In genomic region chr7:49553236-49553981, GRCm38 (mm10) we compare ENCODE assay signal across 11 mouse cellular contexts.
DNase-seq lines count a peak whose midpoint lies in the region; ATAC-seq and TF ChIP-seq lines count a peak whose summit lies in the region.
"Had no signal": no experiment of that assay in that cellular context is flagged by ENCODE, and none has a peak within 500 bp of the region (broad histone marks: within the 10 kb centered on the region; RNA-seq: fewer than 3 reads in every experiment).

No protein-coding gene starts in this region.

- H3K27me3 ChIP-seq in heart, embryonic 14.5 days (ENCODE audit: control insufficient read depth, insufficient read depth, low read length) = no peaks in the 10 kb centered on the region
- H3K27me3 ChIP-seq in midbrain, embryonic 13.5 days = no peaks in the 10 kb centered on the region
- H3K27me3 ChIP-seq in midbrain, embryonic 15.5 days (replicated peaks) = no peaks in the 10 kb centered on the region
- H3K27me3 ChIP-seq in limb, embryonic 14.5 days (ENCODE audit: control insufficient read depth, insufficient read depth, low read length) = no peaks in the 10 kb centered on the region
- H3K27me3 ChIP-seq in stomach, embryonic 15.5 days (replicated peaks) = no peaks in the 10 kb centered on the region

- no peak for DNase-seq in heart, postnatal 4 days
- peak; percentile 40 for DNase-seq in limb, embryonic 14.5 days (ENCODE audit: low spot score)
- no peak for DNase-seq in retina, embryonic 14.5 days (ENCODE audit: low spot score)
- DNase-seq in right cerebral cortex, postnatal 10 days (ENCODE audit: low spot score in 2 of 2) = no peak
- DNase-seq: right cerebral cortex, postnatal 14 days; thymus, adult 18-20 months had no signal

- H3K4me2 ChIP-seq in heart, embryonic 14.5 days (ENCODE audit: low read length) = peak overlapping the region; percentile 1
- H3K4me2 ChIP-seq in midbrain, embryonic 13.5 days (replicated peaks) = no peak overlapping the region
- H3K4me2 ChIP-seq in midbrain, embryonic 15.5 days = no peak overlapping the region
- no peak overlapping the region for H3K4me2 ChIP-seq in limb, embryonic 14.5 days (replicated peaks; ENCODE audit: low read depth, low read length, severe bottlenecking)
- H3K4me2 ChIP-seq in stomach, embryonic 15.5 days = no peak overlapping the region

- 15% methylated on average over 11 of the region's 11 CpGs for WGBS in heart, embryonic 14.5 days
- 61% methylated on average over 11 of the region's 11 CpGs for WGBS in midbrain, embryonic 13.5 days
- 61% methylated on average over 11 of the region's 11 CpGs for WGBS in midbrain, embryonic 15.5 days
- WGBS in limb, embryonic 14.5 days = 39% methylated on average over 11 of the region's 11 CpGs
- 39% methylated on average over 11 of the region's 11 CpGs for WGBS in stomach, embryonic 15.5 days

- peak overlapping the region; percentile 76 to 82 for H3K27ac ChIP-seq in heart, embryonic 14.5 days (replicated peaks in 1 of 2; ENCODE audit: control insufficient read depth in 1 of 2, insufficient read depth in 1 of 2, low read depth in 2 of 2, low read length in 2 of 2)
- H3K27ac ChIP-seq in midbrain, embryonic 13.5 days = no peak overlapping the region
- no peak overlapping the region for H3K27ac ChIP-seq in midbrain, embryonic 15.5 days
- peak overlapping the region; percentile 58 for H3K27ac ChIP-seq in limb, embryonic 14.5 days (replicated peaks; ENCODE audit: low read depth, low read length)
- peak overlapping the region; percentile 57; the same call in 1 of the 2 replicates for H3K27ac ChIP-seq in stomach, embryonic 15.5 days
- H3K27ac ChIP-seq: liver, embryonic 14.5 days had no signal

- peak overlapping the region; percentile 22; the same call in 1 of the 2 replicates for H3K9ac ChIP-seq in heart, embryonic 14.5 days (ENCODE audit: low read length)
- H3K9ac ChIP-seq in midbrain, embryonic 13.5 days (replicated peaks) = no peak overlapping the region
- H3K9ac ChIP-seq in midbrain, embryonic 15.5 days = no peak overlapping the region
- no peak overlapping the region for H3K9ac ChIP-seq in limb, embryonic 14.5 days (ENCODE audit: low read depth, low read length, severe bottlenecking)
- no peak overlapping the region for H3K9ac ChIP-seq in stomach, embryonic 15.5 days
- H3K9ac ChIP-seq: liver, embryonic 14.5 days had no signal

- H3K4me3 ChIP-seq in heart, embryonic 14.5 days (ENCODE audit: control insufficient read depth in 1 of 2, insufficient read depth in 1 of 2, low read depth in 1 of 2, low read length in 2 of 2) = no peak overlapping the region
- H3K4me3 ChIP-seq in midbrain, embryonic 13.5 days (replicated peaks) = no peak overlapping the region
- no peak overlapping the region for H3K4me3 ChIP-seq in midbrain, embryonic 15.5 days
- no peak overlapping the region for H3K4me3 ChIP-seq in limb, embryonic 14.5 days (replicated peaks; ENCODE audit: low read length)
- no peak overlapping the region for H3K4me3 ChIP-seq in stomach, embryonic 15.5 days (replicated peaks)

- peak; percentile 39; the same call in 1 of the 2 replicates for ATAC-seq in heart, embryonic 14.5 days (ENCODE audit: insufficient number of reproducible peaks, insufficient read depth, low FRiP score, low read depth)
- 0 out of 2 replicates have a peak, but pooled peaks have one; percentile 15 for ATAC-seq in midbrain, embryonic 13.5 days
- no peak for ATAC-seq in midbrain, embryonic 15.5 days (replicated peaks)
- ATAC-seq in limb, embryonic 14.5 days (ENCODE audit: low FRiP score, low read depth) = peak; percentile 54
- ATAC-seq in stomach, embryonic 15.5 days (ENCODE audit: insufficient read depth, low FRiP score, low read depth) = no peak

- TF ChIP-seq POLR2A in limb, embryonic 14.5 days (IDR thresholded peaks at IDR 0.05; ENCODE audit: borderline replicate concordance, extremely low read depth, insufficient read depth, insufficient read length) = no peak

- H3K4me1 ChIP-seq in heart, embryonic 14.5 days (ENCODE audit: control insufficient read depth in 2 of 2, insufficient read depth in 2 of 2, low read length in 2 of 2) = peaks cover 38 to 42% of the 10 kb centered on the region in 2 experiments
- H3K4me1 ChIP-seq in midbrain, embryonic 13.5 days (replicated peaks) = no peaks in the 10 kb centered on the region
- no peaks in the 10 kb centered on the region for H3K4me1 ChIP-seq in midbrain, embryonic 15.5 days
- peaks cover 47% of the 10 kb centered on the region for H3K4me1 ChIP-seq in limb, embryonic 14.5 days (ENCODE audit: control insufficient read depth, insufficient read depth, low read length)
- peaks cover 15% of the 10 kb centered on the region; the same call in 1 of the 2 replicates for H3K4me1 ChIP-seq in stomach, embryonic 15.5 days

- peaks cover 63% of the 10 kb centered on the region for H3K36me3 ChIP-seq in heart, embryonic 14.5 days (ENCODE audit: control insufficient read depth, insufficient read depth, low read length)
- peaks cover 18% of the 10 kb centered on the region for H3K36me3 ChIP-seq in midbrain, embryonic 13.5 days
- 0 out of 2 replicates have a peak, but pooled peaks cover 1% of the 10 kb centered on the region for H3K36me3 ChIP-seq in midbrain, embryonic 15.5 days (replicated peaks)
- H3K36me3 ChIP-seq in limb, embryonic 14.5 days (ENCODE audit: control insufficient read depth, insufficient read depth, low read length) = peaks cover 10% of the 10 kb centered on the region; the same call in 1 of the 2 replicates
- H3K36me3 ChIP-seq in stomach, embryonic 15.5 days = peaks cover 5% of the 10 kb centered on the region; the same call in 1 of the 2 replicates

- no peaks in the 10 kb centered on the region for H3K9me3 ChIP-seq in heart, embryonic 14.5 days (ENCODE audit: control insufficient read depth, low read length)
- H3K9me3 ChIP-seq in midbrain, embryonic 13.5 days = no peaks in the 10 kb centered on the region
- H3K9me3 ChIP-seq in midbrain, embryonic 15.5 days = no peaks in the 10 kb centered on the region
- H3K9me3 ChIP-seq in limb, embryonic 14.5 days (ENCODE audit: control insufficient read depth, low read length) = no peaks in the 10 kb centered on the region
- no peaks in the 10 kb centered on the region for H3K9me3 ChIP-seq in stomach, embryonic 15.5 days

Comparison
In these comparisons a context has a peak if more than half of its experiments do, and no peak if none do; other contexts are left out.
1. ATAC-seq: peak in heart, embryonic 14.5 days (single experiment), midbrain, embryonic 13.5 days (single experiment) and limb, embryonic 14.5 days (single experiment); none in midbrain, embryonic 15.5 days (single experiment) and stomach, embryonic 15.5 days (single experiment).
2. H3K27ac ChIP-seq: peak in heart, embryonic 14.5 days (2 of 2), limb, embryonic 14.5 days (single experiment) and stomach, embryonic 15.5 days (single experiment); none in midbrain, embryonic 13.5 days (single experiment) and midbrain, embryonic 15.5 days (single experiment).